Mouse (Mus musculus) CH12.LX (cell line): ENCODE data around the gene Ulk4. TPM values are rescaled to one million over a fixed set of nuclear protein-coding genes. Genes with fewer than 3 reads are reported as not detected.
A peak's percentile ranks its signal among the peaks of the same experiment; 100 is the strongest.

Source experiments
- DNase-seq: peaks from one replicate; pipeline ENCODE4 v3.0.0-alpha.2; 2013; ENCODE audit errors: extremely low read depth
- H3K27ac ChIP-seq: 2 replicates; pipeline ENCODE4 v1.5.1; 2012; ENCODE audit warnings: low read depth, mild to moderate bottlenecking, control low read depth, moderate library complexity; ENCODE audit not compliant: insufficient read depth
- H3K27me3 ChIP-seq: replicated peaks from 2 replicates; pipeline ENCODE3; 2012; ENCODE audit warnings: inconsistent platforms
- H3K36me3 ChIP-seq, 2 experiments: replicated peaks in 1 of 2; 2 replicates each; pipeline versions ENCODE3 to v1.6.1; 2012; ENCODE audit warnings: inconsistent platforms in 1 of 2, low read length in 1 of 2, mild to moderate bottlenecking in 1 of 2, mixed read lengths in 1 of 2, moderate library complexity in 1 of 2; ENCODE audit not compliant: control insufficient read depth in 1 of 2, insufficient read depth in 1 of 2
- H3K4me1 ChIP-seq, 2 experiments: 2 replicates each; pipeline ENCODE4 v1.6.1; 2012; ENCODE audit warnings: inconsistent platforms in 1 of 2, moderate library complexity in 1 of 2; ENCODE audit not compliant: insufficient read depth in 2 of 2, control insufficient read depth in 1 of 2
- H3K4me2 ChIP-seq: 2 replicates; pipeline ENCODE4 v1.6.1; 2012; ENCODE audit warnings: low read depth, mild to moderate bottlenecking, control low read depth; ENCODE audit not compliant: poor library complexity, insufficient read depth, severe bottlenecking
- H3K4me3 ChIP-seq, 3 experiments: fragments of 150-350 bp in 1 of 3; sonication (generic) in 1 of 3; replicated peaks in 1 of 3; 2 replicates each; pipeline versions ENCODE3 to v1.5.1; 2011 to 2012; ENCODE audit warnings: low read depth in 2 of 3, low read length in 2 of 3, mild to moderate bottlenecking in 2 of 3, moderate library complexity in 2 of 3, control low read depth in 1 of 3, improper control_type of control experiment in 1 of 3, inconsistent platforms in 1 of 3, mixed read lengths in 1 of 3; ENCODE audit not compliant: poor library complexity in 1 of 3
- H3K79me2 ChIP-seq: replicated peaks from 2 replicates; pipeline ENCODE4 v1.6.1; 2012; ENCODE audit warnings: mild to moderate bottlenecking, moderate library complexity; ENCODE audit not compliant: control insufficient read depth, poor library complexity, insufficient read depth, severe bottlenecking; ENCODE audit errors: extremely low read depth
- H3K9ac ChIP-seq: 2 replicates; pipeline ENCODE4 v1.6.1; 2012; ENCODE audit warnings: low read depth, mild to moderate bottlenecking, control low read depth, moderate library complexity; ENCODE audit not compliant: insufficient read depth
- H3K9me3 ChIP-seq: replicated peaks from 2 replicates; pipeline ENCODE3; 2012; ENCODE audit warnings: low read length, inconsistent platforms, mixed read lengths
- BHLHE40 ChIP-seq: IDR thresholded peaks from 2 replicates; pipeline ENCODE4 v1.6.1; 2011; ENCODE audit warnings: mild to moderate bottlenecking, low read depth, low read length, improper control_type of control experiment
- CHD1 ChIP-seq: IDR thresholded peaks from 2 replicates; pipeline ENCODE4 v1.6.1; 2012; ENCODE audit warnings: low read depth, low read length, improper control_type of control experiment, inconsistent platforms
- CHD2 ChIP-seq: IDR thresholded peaks from 2 replicates; pipeline ENCODE4 v1.6.1; 2011; ENCODE audit warnings: low read length, improper control_type of control experiment
- CTCF ChIP-seq, 2 experiments: IDR thresholded peaks in 1 of 2; conservative IDR thresholded peaks in 1 of 2; 2 replicates each; pipeline ENCODE4 v1.5.1; 2011 to 2012; ENCODE audit warnings: low read depth in 2 of 2, low read length in 2 of 2, improper control_type of control experiment in 1 of 2, inconsistent platforms in 1 of 2, mild to moderate bottlenecking in 1 of 2, moderate library complexity in 1 of 2
- EP300 ChIP-seq: IDR thresholded peaks from 2 replicates; pipeline ENCODE4 v1.6.1; 2011; ENCODE audit warnings: low read length, improper control_type of control experiment
- GABPA ChIP-seq: IDR thresholded peaks from 2 replicates; pipeline ENCODE4 v1.6.1; 2012; ENCODE audit warnings: low read depth, low read length, improper control_type of control experiment, inconsistent platforms; ENCODE audit not compliant: insufficient replicate concordance
- JUN ChIP-seq: IDR thresholded peaks from 2 replicates; pipeline ENCODE4 v1.6.1; 2011; ENCODE audit warnings: low read depth, mild to moderate bottlenecking, low read length, improper control_type of control experiment, moderate library complexity; ENCODE audit not compliant: insufficient read depth
- JUND ChIP-seq: conservative IDR thresholded peaks from 2 replicates; pipeline ENCODE4 v1.6.1; 2011; ENCODE audit warnings: low read depth, low read length, improper control_type of control experiment
- MAZ ChIP-seq: IDR thresholded peaks from 2 replicates; pipeline ENCODE4 v1.6.1; 2012; ENCODE audit warnings: low read depth, mild to moderate bottlenecking, inconsistent platforms, low read length, improper control_type of control experiment, moderate library complexity
- MXI1 ChIP-seq: IDR thresholded peaks from 2 replicates; pipeline ENCODE4 v1.6.1; 2011; ENCODE audit warnings: mild to moderate bottlenecking, low read depth, low read length, improper control_type of control experiment
- NELFE ChIP-seq: IDR thresholded peaks from 2 replicates; pipeline ENCODE4 v1.6.1; 2011; ENCODE audit warnings: low read depth, low read length, improper control_type of control experiment
- PAX5 ChIP-seq: IDR thresholded peaks from 2 replicates; pipeline ENCODE4 v1.6.1; 2012; ENCODE audit warnings: low read length, inconsistent platforms, mixed read lengths
- RCOR1 ChIP-seq: conservative IDR thresholded peaks from 2 replicates; pipeline ENCODE4 v1.6.1; 2012; ENCODE audit warnings: low read depth, mild to moderate bottlenecking, inconsistent platforms, low read length, improper control_type of control experiment
- SIN3A ChIP-seq: IDR thresholded peaks from 2 replicates; pipeline ENCODE4 v1.6.1; 2012; ENCODE audit warnings: low read length, improper control_type of control experiment, inconsistent platforms
- USF1 ChIP-seq: IDR thresholded peaks from 2 replicates; pipeline ENCODE4 v1.6.1; 2014; ENCODE audit warnings: low read depth, mild to moderate bottlenecking, inconsistent platforms, low read length, improper control_type of control experiment
- USF2 ChIP-seq: conservative IDR thresholded peaks from 2 replicates; pipeline ENCODE4 v1.6.1; 2011; ENCODE audit warnings: low read depth, low read length, improper control_type of control experiment
- ZMIZ1 ChIP-seq: IDR thresholded peaks from 2 replicates; pipeline ENCODE4 v1.6.1; 2012; ENCODE audit warnings: low read depth, mild to moderate bottlenecking, inconsistent platforms, low read length, improper control_type of control experiment
- dilution Hi-C: fragments of 300-500 bp; cut with MboI; formaldehyde crosslinking; loops from 2 replicates; pipeline ENCODE4 v1.14.3; 2020; ENCODE audit warnings: low sequenced_read_pairs; ENCODE audit not compliant: extremely low pct_unique_long_range_greater_than_20kb, extremely low pct_ligation_motif_present
- in situ Hi-C: fragments of 300-500 bp; cut with MboI; formaldehyde crosslinking; loops from 3 replicates; pipeline ENCODE4 v1.14.3; 2019; ENCODE audit warnings: low sequenced_read_pairs, low pct_ligation_motif_present, low pct_unique_long_range_greater_than_20kb, mixed read lengths
- polyA plus RNA-seq: library from polyadenylated mRNA; unstranded; fragments of >175 nt; gene quantifications from 2 replicates; pipeline ENCODE4 v1.2.1, GENCODE M21; 2012; ENCODE audit warnings: low read depth; ENCODE audit not compliant: insufficient read length
- total RNA-seq, 2 experiments: library from RNA; depleted of rRNA; stranded (reverse); fragments of 300-350 nt in 1 of 2; fragments of >200 nt in 1 of 2; gene quantifications; 2 replicates each; pipeline ENCODE4 v1.2.3; 2012 to 2014

Gene Ulk4
- total and polyA plus RNA-seq, 3 experiments = 1.6 to 25.8 (median 18.5) TPM

- no peaks in the 10 kb centered on the region for H3K79me2 ChIP-seq
- in situ Hi-C loops (no loop called here), dilution Hi-C loops (no loop called here)
- no peaks in the 10 kb centered on the region for H3K4me1 ChIP-seq
- peaks cover 6% of the 10 kb centered on the region for H3K9me3 ChIP-seq
- no peak overlapping the region for H3K4me3 ChIP-seq
- H3K27ac ChIP-seq = no peak overlapping the region
- H3K36me3 ChIP-seq = peaks cover 0 to 9% of the 10 kb centered on the region in 2 experiments
- no peaks in the 10 kb centered on the region for H3K27me3 ChIP-seq
- TF ChIP-seq USF2 (no peak), CHD1 (no peak), SIN3A (no peak), PAX5 (no peak), GABPA (no peak), CTCF (conservative IDR thresholded peaks at IDR 0.05 in 1 of 2, IDR thresholded peaks at IDR 0.05 in 1 of 2; ENCODE audit: low read depth in 2 of 2, low read length in 2 of 2) (no peak), JUN (no peak), ZMIZ1 (no peak), BHLHE40 (no peak), MAZ (no peak), EP300 (no peak), JUND (no peak), MXI1 (no peak), CHD2 (no peak), NELFE (no peak)
- DNase-seq = no peak
- no peak overlapping the region for H3K4me2 ChIP-seq
- H3K9ac ChIP-seq = no peak overlapping the region
Measured at GRCm38 (mm10) chr9:121093760-121094159, 183.2 kb downstream of the Ulk4 start.

GRCm38 (mm10) chr9:121092568-121092967, 184.4 kb downstream of the Ulk4 start:
- no peak overlapping the region for H3K9ac ChIP-seq
- H3K36me3 ChIP-seq = peaks cover 0 to 10% of the 10 kb centered on the region in 2 experiments
- dilution Hi-C loops (no loop called here), in situ Hi-C loops (no loop called here)
- H3K9me3 ChIP-seq = peaks cover 6% of the 10 kb centered on the region
- no peaks in the 10 kb centered on the region for H3K79me2 ChIP-seq
- H3K27ac ChIP-seq = no peak overlapping the region
- H3K4me2 ChIP-seq = no peak overlapping the region
- DNase-seq = no peak
- H3K4me3 ChIP-seq = no peak overlapping the region
- H3K4me1 ChIP-seq = no peaks in the 10 kb centered on the region
- TF ChIP-seq RCOR1 (no peak), USF1 (no peak), CHD2 (no peak), CTCF (conservative IDR thresholded peaks at IDR 0.05 in 1 of 2, IDR thresholded peaks at IDR 0.05 in 1 of 2; ENCODE audit: low read depth in 2 of 2, low read length in 2 of 2) (peak in 1 of 2 experiments; percentile 40; a peak in 2 of 4 replicates), MAZ (no peak)
- no peaks in the 10 kb centered on the region for H3K27me3 ChIP-seq
